Mouse (Mus musculus): ENCODE results near the gene Xxylt1. TPM values are rescaled to one million over a fixed set of nuclear protein-coding genes. Genes with fewer than 3 reads are reported as not detected.
A peak's percentile ranks its signal among the peaks of the same experiment; 100 is the strongest.

The Xxylt1 gene
- total RNA-seq (2017), result 9.2 and 12.6 TPM in 2 replicates

GRCm38 (mm10) chr16:31081125-31081664 is at the start of gene Xxylt1:
TSS of gene Xxylt1 (minus strand) at chr16:31081432.
- ATAC-seq (replicated peaks in 1 of 2; ENCODE audit: insufficient read depth in 1 of 2, low FRiP score in 2 of 2, low TSS enrichment in 1 of 2, low read depth in 1 of 2, poor library complexity in 2 of 2, severe bottlenecking in 2 of 2), result peak; percentile 93 to 96

- ATAC-seq (replicated peaks in 1 of 2; ENCODE audit: insufficient read depth in 1 of 2, low FRiP score in 2 of 2, low TSS enrichment in 1 of 2, low read depth in 1 of 2, poor library complexity in 2 of 2, severe bottlenecking in 2 of 2), result no peak
Observed at GRCm38 (mm10) chr16:31128116-31128515, 46.9 kb upstream of the Xxylt1 start.

GRCm38 (mm10) chr16:31124991-31125390 is 43.8 kb upstream of the Xxylt1 start:
- ATAC-seq (replicated peaks in 1 of 2; ENCODE audit: insufficient read depth in 1 of 2, low FRiP score in 2 of 2, low TSS enrichment in 1 of 2, low read depth in 1 of 2, poor library complexity in 2 of 2, severe bottlenecking in 2 of 2), result no peak

DNA sequence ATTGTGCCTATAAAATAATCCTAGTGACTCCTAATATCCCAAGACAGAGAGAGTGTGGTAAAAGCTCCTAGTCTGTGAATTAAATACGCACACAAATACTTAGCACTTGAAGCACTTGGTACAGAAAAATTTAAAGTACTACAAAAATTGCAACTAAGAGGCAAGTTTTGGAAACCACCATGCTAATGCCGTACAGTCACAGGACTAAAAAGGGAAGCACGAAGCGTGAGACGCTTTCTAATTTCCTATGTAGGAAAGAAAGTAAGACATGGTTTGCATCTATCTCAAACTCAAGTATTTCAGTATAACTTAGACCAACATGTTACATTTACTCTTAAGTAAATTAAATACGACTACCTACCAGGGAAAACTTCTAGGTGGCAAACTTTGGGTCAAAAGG is 40.4 kb upstream of the Xxylt1 start:
- no peak for ATAC-seq (replicated peaks in 1 of 2; ENCODE audit: insufficient read depth in 1 of 2, low FRiP score in 2 of 2, low TSS enrichment in 1 of 2, low read depth in 1 of 2, poor library complexity in 2 of 2, severe bottlenecking in 2 of 2)

GRCm38 (mm10) chr16:31113596-31113995 is 32.4 kb upstream of the Xxylt1 start:
- ATAC-seq (replicated peaks in 1 of 2; ENCODE audit: insufficient read depth in 1 of 2, low FRiP score in 2 of 2, low TSS enrichment in 1 of 2, low read depth in 1 of 2, poor library complexity in 2 of 2, severe bottlenecking in 2 of 2), result no peak

- ATAC-seq (replicated peaks in 1 of 2; ENCODE audit: insufficient read depth in 1 of 2, low FRiP score in 2 of 2, low TSS enrichment in 1 of 2, low read depth in 1 of 2, poor library complexity in 2 of 2, severe bottlenecking in 2 of 2), result no peak
Observed at GRCm38 (mm10) chr16:31101352-31101751, 20.1 kb upstream of the Xxylt1 start.

DNA sequence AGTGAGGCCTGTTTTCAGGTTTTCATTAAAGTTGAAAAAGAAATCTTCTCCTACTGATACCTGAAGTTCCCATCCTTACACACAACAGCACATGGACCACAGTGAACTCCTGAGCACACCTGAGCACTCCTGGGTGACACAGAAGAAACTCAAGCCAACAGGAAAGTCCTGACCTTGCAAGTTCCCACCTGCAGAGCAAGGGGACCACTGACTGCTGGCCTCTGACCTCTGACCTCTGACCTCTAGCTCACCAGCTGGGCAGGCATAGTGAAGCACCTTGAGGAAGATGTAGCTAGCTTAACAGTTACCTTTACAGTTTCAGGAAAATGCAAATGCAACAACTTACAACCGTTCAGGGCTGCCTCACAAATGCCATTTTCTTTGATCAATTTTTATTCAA is 18.7 kb upstream of the Xxylt1 start:
- no peak for ATAC-seq (replicated peaks in 1 of 2; ENCODE audit: insufficient read depth in 1 of 2, low FRiP score in 2 of 2, low TSS enrichment in 1 of 2, low read depth in 1 of 2, poor library complexity in 2 of 2, severe bottlenecking in 2 of 2)

DNA sequence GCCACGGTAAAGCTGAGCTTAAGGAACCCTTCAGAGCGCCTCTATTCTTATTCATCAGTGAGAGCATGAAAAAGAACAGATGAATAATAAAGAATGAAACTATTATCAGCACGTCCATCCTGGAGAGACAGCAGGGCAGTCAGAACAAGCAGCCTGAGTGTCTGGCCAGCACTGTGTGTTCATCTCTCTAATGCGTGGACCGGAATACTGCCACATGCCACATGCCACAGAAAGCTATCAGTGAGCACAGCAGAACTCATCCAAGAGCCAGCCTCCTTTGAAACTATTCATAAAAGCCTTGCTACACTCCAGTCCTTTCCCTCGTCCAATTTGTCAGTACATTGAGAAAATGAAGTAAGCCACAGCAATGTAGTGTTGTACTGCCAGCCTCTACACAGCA is 12.8 kb upstream of the Xxylt1 start:
- no peak for ATAC-seq (replicated peaks in 1 of 2; ENCODE audit: insufficient read depth in 1 of 2, low FRiP score in 2 of 2, low TSS enrichment in 1 of 2, low read depth in 1 of 2, poor library complexity in 2 of 2, severe bottlenecking in 2 of 2)

GRCm38 (mm10) chr16:31093186-31093585 is 12.0 kb upstream of the Xxylt1 start:
- ATAC-seq (replicated peaks in 1 of 2; ENCODE audit: insufficient read depth in 1 of 2, low FRiP score in 2 of 2, low TSS enrichment in 1 of 2, low read depth in 1 of 2, poor library complexity in 2 of 2, severe bottlenecking in 2 of 2), result no peak

DNA sequence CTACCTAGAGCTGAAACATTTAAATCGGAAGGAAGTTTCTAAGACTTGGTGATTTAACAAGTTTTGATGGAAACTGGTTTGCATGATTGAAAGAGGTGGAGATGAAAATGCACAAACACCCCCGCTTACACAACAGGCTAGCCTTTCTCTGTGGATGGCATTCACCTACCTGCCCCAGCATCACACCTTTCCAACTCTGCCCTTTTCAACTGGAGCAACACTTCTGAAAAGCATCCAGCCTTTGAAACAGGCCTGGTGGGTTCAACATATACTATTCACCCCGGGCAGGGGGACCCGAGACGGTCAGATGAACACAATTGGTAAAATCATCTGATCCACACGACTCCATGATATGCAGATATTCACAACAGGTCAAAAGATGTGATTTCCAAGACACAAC is 659 bp upstream of the Xxylt1 start:
- ATAC-seq (replicated peaks in 1 of 2; ENCODE audit: insufficient read depth in 1 of 2, low FRiP score in 2 of 2, low TSS enrichment in 1 of 2, low read depth in 1 of 2, poor library complexity in 2 of 2, severe bottlenecking in 2 of 2), result no peak

GRCm38 (mm10) chr16:31080573-31081051 is 620 bp downstream of the Xxylt1 start:
- peak in 1 of 2 experiments; percentile 31; a peak in 1 of 4 replicates for ATAC-seq (replicated peaks in 1 of 2; ENCODE audit: insufficient read depth in 1 of 2, low FRiP score in 2 of 2, low TSS enrichment in 1 of 2, low read depth in 1 of 2, poor library complexity in 2 of 2, severe bottlenecking in 2 of 2)

GRCm38 (mm10) chr16:31077396-31077795 is 3.8 kb downstream of the Xxylt1 start:
- ATAC-seq (replicated peaks in 1 of 2; ENCODE audit: insufficient read depth in 1 of 2, low FRiP score in 2 of 2, low TSS enrichment in 1 of 2, low read depth in 1 of 2, poor library complexity in 2 of 2, severe bottlenecking in 2 of 2), result no peak

DNA sequence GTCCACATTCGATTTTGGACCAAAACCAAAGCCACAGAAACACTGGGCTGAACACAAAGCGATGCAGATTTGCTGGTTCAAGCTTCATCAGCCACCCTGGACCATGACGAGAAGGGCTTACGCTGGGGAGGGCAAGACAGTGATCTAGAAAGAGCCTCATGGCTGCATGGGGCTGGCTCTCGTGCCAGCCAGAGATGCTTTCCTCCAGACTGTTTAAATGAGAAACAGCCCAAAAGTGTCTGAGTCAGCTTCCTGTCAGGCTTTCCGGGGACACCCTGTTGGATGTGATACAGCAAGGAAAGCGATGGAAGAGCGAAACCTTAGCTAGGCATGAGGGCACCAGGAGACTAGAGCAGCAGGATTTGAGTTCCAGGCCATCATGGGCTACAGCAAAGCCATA is 4.8 kb downstream of the Xxylt1 start:
- no peak for ATAC-seq (replicated peaks in 1 of 2; ENCODE audit: insufficient read depth in 1 of 2, low FRiP score in 2 of 2, low TSS enrichment in 1 of 2, low read depth in 1 of 2, poor library complexity in 2 of 2, severe bottlenecking in 2 of 2)

DNA sequence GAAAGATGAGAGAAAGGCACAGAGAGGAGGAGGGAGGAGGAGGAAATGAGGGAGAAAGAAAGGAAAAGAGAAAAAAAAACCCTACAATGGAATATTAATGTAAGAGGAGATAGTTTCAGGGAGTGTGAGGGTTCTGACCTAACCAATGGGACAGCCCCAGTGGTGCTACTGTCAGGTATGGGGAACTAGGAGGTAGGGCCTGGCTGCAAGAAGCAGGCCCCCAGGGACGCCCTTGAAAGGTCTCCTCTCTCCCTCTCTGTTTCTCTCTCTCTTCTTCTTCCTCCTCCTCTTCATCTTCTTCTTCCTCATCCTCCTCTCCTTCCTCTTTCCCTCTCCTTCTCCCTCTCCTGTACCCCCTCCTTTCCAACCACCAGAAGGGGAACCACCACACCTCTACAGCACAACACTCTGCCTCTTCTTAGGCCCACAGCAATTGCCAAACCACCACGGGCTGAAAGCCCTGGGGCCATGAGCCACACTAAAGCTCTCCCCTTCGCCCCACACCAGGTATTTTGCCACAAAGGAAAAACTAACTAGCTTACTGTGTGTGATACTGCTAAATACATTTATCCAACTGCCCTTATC is 6.8 kb downstream of the Xxylt1 start:
- ATAC-seq (replicated peaks in 1 of 2; ENCODE audit: insufficient read depth in 1 of 2, low FRiP score in 2 of 2, low TSS enrichment in 1 of 2, low read depth in 1 of 2, poor library complexity in 2 of 2, severe bottlenecking in 2 of 2), result peak in 1 of 2 experiments; percentile 13; a peak in 1 of 4 replicates

- no peak for ATAC-seq (replicated peaks in 1 of 2; ENCODE audit: insufficient read depth in 1 of 2, low FRiP score in 2 of 2, low TSS enrichment in 1 of 2, low read depth in 1 of 2, poor library complexity in 2 of 2, severe bottlenecking in 2 of 2)
Observed at GRCm38 (mm10) chr16:31071731-31072130, 9.5 kb downstream of the Xxylt1 start.

- peak; percentile 67 to 81 for ATAC-seq (replicated peaks in 1 of 2; ENCODE audit: insufficient read depth in 1 of 2, low FRiP score in 2 of 2, low TSS enrichment in 1 of 2, low read depth in 1 of 2, poor library complexity in 2 of 2, severe bottlenecking in 2 of 2)
Observed at GRCm38 (mm10) chr16:31070358-31071133, 10.7 kb downstream of the Xxylt1 start.

- ATAC-seq (replicated peaks in 1 of 2; ENCODE audit: insufficient read depth in 1 of 2, low FRiP score in 2 of 2, low TSS enrichment in 1 of 2, low read depth in 1 of 2, poor library complexity in 2 of 2, severe bottlenecking in 2 of 2), result no peak
Observed at GRCm38 (mm10) chr16:31069211-31070166, 11.7 kb downstream of the Xxylt1 start.
